Mouse (Mus musculus): Measurements from ENCODE around the gene Zfp704.
A peak's percentile ranks its signal among the peaks of the same experiment; 100 is the strongest.

The Zfp704 gene

GRCm38 (mm10) chr3:9557778-9558560 is 51.9 kb downstream of the Zfp704 start:
- DNase-seq (ENCODE audit: low spot score), result no peak

- DNase-seq (ENCODE audit: low spot score), result no peak
Observed at GRCm38 (mm10) chr3:9556137-9556536, 53.7 kb downstream of the Zfp704 start.

DNA sequence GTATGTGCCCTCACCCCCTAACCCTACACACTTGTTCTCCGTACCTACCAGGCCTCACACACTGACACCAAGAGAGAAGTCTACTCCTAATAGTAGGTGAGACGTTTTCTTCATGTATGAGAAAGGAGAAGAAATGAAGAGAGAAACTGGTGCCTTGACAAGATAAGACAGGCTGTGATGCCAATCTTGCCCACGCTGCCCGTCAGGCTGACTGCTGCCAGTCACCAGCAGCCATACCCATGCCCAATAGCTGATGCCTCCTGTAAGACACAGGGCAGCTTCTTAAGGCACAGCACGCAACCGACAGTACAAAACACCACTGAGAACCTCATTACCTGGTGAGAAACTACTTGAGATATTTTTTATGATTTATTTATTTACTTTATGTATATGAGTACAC is 55.0 kb downstream of the Zfp704 start:
- DNase-seq (ENCODE audit: low spot score), result no peak

GRCm38 (mm10) chr3:9552332-9552731 is 57.6 kb downstream of the Zfp704 start:
- DNase-seq (ENCODE audit: low spot score), result no peak

DNA sequence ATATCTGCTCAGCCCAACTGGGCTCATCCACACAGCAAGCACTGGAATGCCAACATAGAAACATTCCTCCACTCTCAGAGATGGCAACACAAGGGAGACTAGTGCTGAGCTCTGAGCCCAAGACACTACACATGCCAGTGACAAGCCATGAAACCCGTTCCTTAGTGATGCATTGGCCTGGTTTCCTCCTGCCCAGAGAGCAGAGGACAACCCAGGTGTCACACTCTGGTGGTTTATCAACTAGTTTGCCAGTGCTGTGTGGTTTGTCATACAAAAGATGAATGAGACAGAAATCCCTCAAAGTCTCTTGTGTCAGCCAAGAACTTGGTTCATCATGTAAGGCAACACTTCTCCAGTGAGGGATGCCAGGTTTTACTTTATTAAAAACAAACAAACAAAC is 59.0 kb downstream of the Zfp704 start:
- no peak for DNase-seq (ENCODE audit: low spot score)

GRCm38 (mm10) chr3:9549815-9550214 is 60.1 kb downstream of the Zfp704 start:
- DNase-seq (ENCODE audit: low spot score), result no peak

GRCm38 (mm10) chr3:9548188-9548587 is 61.7 kb downstream of the Zfp704 start:
- no peak for DNase-seq (ENCODE audit: low spot score)

- DNase-seq (ENCODE audit: low spot score), result no peak
Observed at GRCm38 (mm10) chr3:9546882-9547620, 62.8 kb downstream of the Zfp704 start.

GRCm38 (mm10) chr3:9544421-9544820 is 65.5 kb downstream of the Zfp704 start:
- DNase-seq (ENCODE audit: low spot score), result no peak

DNA sequence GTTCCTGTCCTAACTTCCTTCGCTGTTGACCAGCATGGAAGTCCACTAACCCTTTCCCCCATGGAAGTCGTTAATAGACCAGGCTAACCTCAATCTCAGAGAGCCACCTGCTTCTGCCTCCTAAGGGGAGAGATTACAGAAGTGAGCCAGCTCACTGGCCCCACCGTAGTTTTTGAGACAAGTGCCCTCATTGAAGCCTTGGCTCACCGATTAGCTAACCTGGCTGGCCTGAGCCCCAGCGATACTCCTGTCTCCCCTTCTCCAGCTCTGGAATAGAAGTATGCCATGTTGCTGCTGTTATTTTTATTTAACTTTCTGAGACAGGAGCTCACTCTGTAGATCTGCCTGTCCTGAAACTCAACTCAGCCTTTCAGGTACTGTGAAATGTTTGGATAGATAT is 66.0 kb downstream of the Zfp704 start:
- no peak for DNase-seq (ENCODE audit: low spot score)

DNA sequence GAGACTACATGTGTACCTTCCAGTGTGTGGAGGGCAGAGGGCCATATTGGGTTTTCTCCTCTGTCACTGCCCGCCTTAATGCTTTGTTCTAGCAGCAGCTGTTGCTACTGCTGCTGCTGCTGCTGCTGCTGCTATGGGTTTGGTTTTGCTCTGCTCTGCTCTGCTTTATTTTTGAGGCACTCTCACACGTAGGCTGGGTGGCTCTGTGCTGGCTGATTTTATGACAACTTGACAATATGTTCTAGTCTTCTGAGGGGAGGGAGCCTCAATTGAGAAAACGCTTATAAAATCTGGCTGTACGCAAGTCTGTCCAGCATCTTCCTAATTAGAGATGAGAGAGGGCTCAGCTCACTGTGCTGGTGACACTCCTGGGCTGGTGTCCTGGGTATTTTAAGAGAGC is 66.4 kb downstream of the Zfp704 start:
- no peak for DNase-seq (ENCODE audit: low spot score)

DNA sequence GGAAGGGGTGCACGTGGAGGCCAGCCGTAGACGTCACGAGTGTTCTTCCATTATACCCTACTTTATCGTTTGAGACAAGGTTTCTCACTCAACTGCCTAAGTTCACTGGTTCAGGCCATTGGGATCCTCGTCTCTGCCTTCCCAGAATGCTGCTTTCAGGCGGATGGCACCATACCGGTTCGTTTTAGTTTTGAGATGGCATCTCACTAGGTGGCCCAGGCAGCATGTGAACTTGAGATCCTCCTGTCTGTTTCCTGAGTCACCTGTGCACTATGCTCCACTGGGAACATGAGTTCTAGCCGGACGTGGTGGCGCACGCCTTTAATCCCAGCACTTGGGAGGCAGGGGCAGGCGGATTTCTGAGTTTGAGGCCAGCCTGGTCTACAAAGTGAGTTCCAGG is 68.3 kb downstream of the Zfp704 start:
- no peak for DNase-seq (ENCODE audit: low spot score)

DNA sequence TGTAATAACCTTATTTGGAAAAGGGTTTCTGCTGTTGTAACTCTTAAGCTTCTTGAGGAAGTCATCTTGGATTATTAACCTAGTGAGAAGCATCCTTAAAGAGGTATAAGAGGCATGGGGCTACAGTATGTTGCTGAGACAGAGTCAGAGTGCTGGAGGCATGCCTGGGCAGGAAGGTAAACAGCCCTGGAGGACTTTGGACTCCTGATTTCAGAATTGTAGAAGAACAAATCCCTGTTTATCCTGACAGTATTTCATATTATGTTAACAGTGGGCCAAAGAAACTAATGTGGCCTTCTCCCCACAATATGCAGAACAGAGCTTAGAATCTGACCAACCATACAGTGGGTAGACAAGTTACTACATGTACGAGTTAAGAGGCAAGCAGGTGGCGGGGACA is 71.4 kb downstream of the Zfp704 start:
- DNase-seq (ENCODE audit: low spot score), result no peak

DNA sequence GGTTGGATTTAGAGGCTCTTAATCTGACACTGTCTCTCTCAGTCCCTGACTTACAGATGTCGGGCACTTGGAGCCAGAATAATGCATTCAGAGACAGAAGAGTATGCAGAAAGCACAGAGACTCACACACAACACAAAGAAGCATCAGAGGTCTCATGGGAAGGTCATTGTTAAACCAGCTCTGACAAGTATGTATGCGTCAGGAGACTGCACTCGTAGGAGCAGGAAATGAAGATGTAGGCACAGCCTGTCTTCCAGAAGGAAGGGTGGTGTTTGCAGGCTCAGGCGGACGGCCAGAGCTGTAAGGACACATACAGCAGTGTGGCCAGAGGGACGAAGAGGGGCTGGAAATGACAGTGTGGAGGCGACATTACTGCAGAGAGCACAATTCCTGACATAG is 72.0 kb downstream of the Zfp704 start:
- no peak for DNase-seq (ENCODE audit: low spot score)

DNA sequence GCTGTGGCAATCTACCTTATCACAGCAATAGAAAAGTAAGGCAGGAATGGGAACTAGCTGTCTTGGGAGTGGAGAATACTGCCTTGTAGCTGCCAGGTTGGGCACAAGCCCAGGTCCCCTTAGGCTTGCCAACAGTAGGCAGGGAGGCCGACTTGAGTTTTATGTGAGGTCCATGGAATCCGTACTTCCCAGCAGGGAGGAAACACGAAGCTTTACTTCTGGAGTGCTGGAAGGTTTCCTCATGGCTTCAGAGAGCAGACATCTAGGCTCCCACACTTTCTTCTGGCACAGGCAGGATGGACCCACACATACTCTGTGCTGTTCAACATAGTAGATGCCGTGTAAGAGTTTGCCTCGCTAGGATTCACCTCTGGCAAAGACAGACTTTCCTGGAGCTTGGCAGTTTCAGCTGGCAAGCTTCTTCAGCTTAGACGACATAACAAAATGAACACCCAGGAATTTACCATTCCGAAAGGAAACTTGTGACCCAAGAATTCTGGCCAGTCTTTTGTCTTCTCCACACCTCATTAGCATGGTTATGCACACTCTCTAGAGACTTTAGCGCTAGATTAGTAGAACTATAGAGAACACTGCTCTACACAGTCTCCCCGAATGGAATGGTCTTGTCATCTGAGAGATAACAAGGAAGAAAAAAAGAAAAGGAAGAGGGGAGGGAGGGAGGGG is 79.6 kb downstream of the Zfp704 start:
- DNase-seq (ENCODE audit: low spot score), result no peak

DNA sequence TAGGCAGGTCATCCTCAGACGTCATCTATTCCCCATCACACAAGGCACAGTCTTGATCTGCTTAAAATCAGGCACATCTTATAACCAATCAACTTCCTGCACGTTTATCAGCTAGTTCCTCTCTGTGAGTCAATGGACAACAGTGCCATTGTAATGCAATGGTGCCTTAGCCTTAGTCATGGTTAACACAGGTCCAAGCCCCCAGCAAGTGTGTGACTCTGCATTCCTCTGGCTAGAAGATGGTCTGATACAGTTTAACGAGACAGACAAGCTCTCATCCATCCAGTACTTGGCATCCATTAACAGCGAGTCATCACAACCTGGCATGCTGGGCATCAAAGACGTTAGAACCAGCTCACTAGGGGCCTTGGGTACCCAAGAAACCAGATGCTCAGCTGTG is 85.5 kb downstream of the Zfp704 start:
- no peak for DNase-seq (ENCODE audit: low spot score)

DNA sequence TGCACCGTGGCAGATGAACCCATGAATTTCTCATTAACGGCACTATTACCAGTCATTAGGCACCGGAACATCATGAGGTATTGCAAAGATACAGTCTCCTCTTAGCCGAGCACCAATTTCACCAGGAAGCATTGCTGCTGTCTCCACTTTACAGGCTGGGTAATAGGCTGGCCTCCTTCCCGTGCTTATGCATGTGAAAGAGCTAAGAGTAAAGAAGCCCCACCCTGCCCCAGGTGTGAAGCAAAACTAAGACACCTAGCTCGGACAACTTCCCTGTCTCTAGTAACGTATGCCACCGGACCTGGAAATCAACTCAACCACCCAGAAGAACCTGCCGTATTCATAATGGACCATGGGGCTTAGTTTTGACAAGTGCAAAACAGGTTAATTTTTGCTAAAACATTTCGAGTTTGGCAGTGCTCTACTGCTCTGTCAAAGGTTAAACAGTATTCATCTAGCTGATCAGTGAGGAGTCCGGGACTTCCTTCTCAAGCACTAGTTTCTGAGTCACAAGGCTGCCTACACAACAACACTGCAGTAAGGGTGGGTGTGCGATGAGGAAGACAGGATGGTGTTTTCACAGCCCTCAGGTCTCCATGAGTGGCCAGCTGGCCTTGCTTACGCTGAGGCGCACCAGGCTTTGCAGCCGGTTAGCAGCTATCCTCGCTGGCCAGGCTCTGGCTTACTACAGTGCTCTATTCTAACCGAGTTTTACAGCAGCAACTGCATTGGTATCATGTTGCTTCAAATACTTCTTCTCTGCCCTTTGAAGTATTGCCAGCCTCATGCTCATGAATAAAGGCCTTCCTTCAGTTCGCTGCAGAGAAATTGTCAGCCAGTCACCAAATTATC is 86.6 kb downstream of the Zfp704 start:
- DNase-seq (ENCODE audit: low spot score), result no peak

GRCm38 (mm10) chr3:9522009-9522408 is 87.9 kb downstream of the Zfp704 start:
- DNase-seq (ENCODE audit: low spot score), result no peak

DNA sequence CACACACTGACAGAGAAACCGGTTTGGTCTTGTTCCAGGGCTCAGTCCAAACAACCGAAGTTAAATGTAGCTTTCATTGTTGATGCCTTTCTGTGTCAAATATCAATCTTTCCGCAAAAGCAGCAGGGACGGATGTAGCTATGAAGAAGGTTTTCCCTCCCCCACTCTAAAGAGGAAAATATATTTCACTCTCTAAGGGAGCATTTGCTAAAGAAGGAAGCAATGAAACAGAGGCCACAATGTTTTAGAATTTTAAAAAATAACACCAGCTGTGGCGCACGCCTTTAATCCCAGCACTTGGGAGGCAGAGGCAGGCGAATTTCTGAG is 89.2 kb downstream of the Zfp704 start:
- DNase-seq (ENCODE audit: low spot score), result no peak

DNA sequence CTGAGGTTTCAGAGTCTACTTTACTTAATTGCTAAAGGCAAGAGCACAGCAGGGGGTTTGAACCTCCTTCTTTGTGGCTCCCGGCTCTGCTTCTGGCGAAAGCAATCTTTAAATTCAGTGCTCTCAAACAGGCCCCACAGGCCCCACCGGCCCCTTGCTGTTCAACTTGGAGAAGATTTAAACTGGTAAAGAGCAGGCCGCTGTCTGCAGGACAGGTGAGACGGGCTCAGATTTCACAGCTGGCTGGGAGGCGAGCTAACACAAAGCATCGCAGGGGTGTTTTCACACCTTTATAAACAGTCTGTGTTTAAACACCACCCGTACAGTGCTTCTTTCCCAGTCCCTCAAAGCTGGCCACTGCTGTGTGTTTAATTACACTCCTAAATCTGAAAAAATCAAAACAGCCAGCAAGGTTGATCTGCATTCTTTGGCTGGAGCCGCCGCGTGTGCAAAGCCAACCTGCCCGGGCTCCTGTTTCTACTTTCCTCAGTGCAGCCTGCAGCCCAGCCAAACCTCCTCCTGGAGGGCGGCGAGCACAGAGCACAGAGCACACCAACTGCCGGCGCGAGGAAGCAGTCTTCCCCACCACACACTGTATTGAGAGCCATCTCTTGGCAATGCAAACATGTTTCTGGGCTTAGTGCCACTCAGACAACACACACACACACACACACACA is 89.7 kb downstream of the Zfp704 start:
- DNase-seq (ENCODE audit: low spot score), result peak; percentile 59

DNA sequence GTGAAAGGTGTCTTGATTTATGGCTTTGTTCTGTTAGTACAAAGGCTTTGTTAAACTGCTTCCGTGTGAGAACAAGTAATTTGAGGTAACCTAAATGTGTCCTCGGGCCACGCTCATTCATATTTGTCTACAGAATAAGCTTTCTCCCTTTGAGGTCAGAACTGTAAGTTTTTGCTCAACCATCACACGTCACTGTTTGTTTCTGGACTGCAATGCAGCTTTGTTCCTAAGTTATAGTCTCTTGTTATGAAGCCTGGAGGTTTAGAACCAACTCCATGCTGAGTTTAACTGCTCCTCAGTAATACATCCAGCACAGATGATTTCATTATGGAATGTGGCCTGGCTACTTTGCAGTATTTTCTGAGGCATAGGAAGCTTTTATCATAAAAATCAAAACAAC is 90.4 kb downstream of the Zfp704 start:
- DNase-seq (ENCODE audit: low spot score), result no peak

GRCm38 (mm10) chr3:9518936-9519335 is 90.9 kb downstream of the Zfp704 start:
- no peak for DNase-seq (ENCODE audit: low spot score)

Data from left cerebral cortex, adult 11 months (tissue).